Mouse (Mus musculus) large intestine, adult 2 months (tissue): Measurements from ENCODE around the gene Rab5a. TPM values are rescaled to one million over a fixed set of nuclear protein-coding genes. Genes with fewer than 3 reads are reported as not detected.
"Not testable (repeated sequence)": the region's sequence is repeated elsewhere in the genome, so short reads cannot be mapped to it uniquely, and the experiment has no call there.

Experiments
- DNase-seq: peaks from one replicate; pipeline ENCODE4 v3.0.0-alpha.2; 2012; ENCODE audit warnings: low read depth, low spot score
- WGBS: fragments of 180-500 bp; shearing (Covaris S2); methylation state at CpG from one replicate; pipeline ENCODE4 v1.1.7; 2018; 5-methylcytosine and 5-hydroxymethylcytosine counted together
- polyA plus RNA-seq: library from polyadenylated mRNA; depleted of rRNA; stranded (reverse); fragments of >200 nt; gene quantifications from 2 replicates; pipeline ENCODE4 v1.2.3, GENCODE M21; 2012; rRNA removed

The Rab5a gene
- polyA plus RNA-seq, 1 experiment = 7.8 TPM

- not testable (repeated sequence) for DNase-seq
- 95% methylated on average over 2 of the region's 2 CpGs for WGBS
Measured at GRCm38 (mm10) chr17:53539351-53539750, 60.3 kb downstream of the Rab5a start, which contains the start of gene Pp2d1. TSS of gene Pp2d1 (minus strand) at chr17:53539451.

GRCm38 (mm10) chr17:53542536-53542935, 63.5 kb downstream of the Rab5a start:
- 85% methylated on average over 4 of the region's 4 CpGs for WGBS
- DNase-seq = no peak

GRCm38 (mm10) chr17:53543591-53544324, 64.7 kb downstream of the Rab5a start:
- 46% methylated on average over 9 of the region's 9 CpGs for WGBS
- DNase-seq = no peak

- no peak for DNase-seq
- 84% methylated on average over 8 of the region's 8 CpGs for WGBS
Measured at GRCm38 (mm10) chr17:53551306-53552299, 72.6 kb downstream of the Rab5a start.

- no peak for DNase-seq
- 60% methylated on average over 4 of the region's 4 CpGs for WGBS
Measured at GRCm38 (mm10) chr17:53554088-53554487, 75.1 kb downstream of the Rab5a start.

- WGBS = 83% methylated on average over 3 of the region's 3 CpGs
- no peak for DNase-seq
Measured at GRCm38 (mm10) chr17:53554813-53555212, 75.8 kb downstream of the Rab5a start.

Other genes starting within 250 kb of the Rab5a start
- 0.56 and 0.59 TPM in 2 replicates for gene Efhb, start 15.9 kb upstream of the Rab5a start, polyA plus RNA-seq
- not detected in 2 replicates for gene Pp2d1, start 60.2 kb downstream of the Rab5a start, polyA plus RNA-seq
- gene Kat2b, start 87.6 kb downstream of the Rab5a start, polyA plus RNA-seq = 6.6 and 7.7 TPM in 2 replicates
- 1.8 and 2.0 TPM in 2 replicates for gene Sgo1, start 210.1 kb downstream of the Rab5a start, polyA plus RNA-seq